Mouse (Mus musculus): Measurements from ENCODE around the gene Cdk18. TPM values are rescaled to one million over a fixed set of nuclear protein-coding genes. Genes with fewer than 3 reads are reported as not detected.

Gene Cdk18
- polyA plus RNA-seq, 1 experiment from 2014 or later = 0.69 TPM

- no peak overlapping the region for H3K4me2 ChIP-seq (ENCODE audit: low read length)
- peaks cover 14% of the 10 kb centered on the region for H3K4me1 ChIP-seq (ENCODE audit: control insufficient read depth, insufficient read depth, low read length)
- H3K36me3 ChIP-seq (ENCODE audit: control insufficient read depth, insufficient read depth, low read length) = no peaks in the 10 kb centered on the region
- H3K9me3 ChIP-seq (replicated peaks; ENCODE audit: control insufficient read depth, low read length) = no peaks in the 10 kb centered on the region
- DNase-seq (ENCODE audit: low spot score) (peak; percentile 86), ATAC-seq (peak; percentile 79)
- H3K27me3 ChIP-seq (replicated peaks; ENCODE audit: control insufficient read depth, insufficient read depth, low read length) = peaks cover 2% of the 10 kb centered on the region
- WGBS = 6% methylated on average over 2 of the region's 2 CpGs
- no peak overlapping the region for H3K27ac ChIP-seq (ENCODE audit: low read depth, low read length)
- H3K4me3 ChIP-seq (ENCODE audit: low read depth, low read length) = no peak overlapping the region
- no peak overlapping the region for H3K9ac ChIP-seq (ENCODE audit: low read length)
Observed at GRCm38 (mm10) chr1:132144223-132144622, 4.7 kb upstream of the Cdk18 start.

DNA sequence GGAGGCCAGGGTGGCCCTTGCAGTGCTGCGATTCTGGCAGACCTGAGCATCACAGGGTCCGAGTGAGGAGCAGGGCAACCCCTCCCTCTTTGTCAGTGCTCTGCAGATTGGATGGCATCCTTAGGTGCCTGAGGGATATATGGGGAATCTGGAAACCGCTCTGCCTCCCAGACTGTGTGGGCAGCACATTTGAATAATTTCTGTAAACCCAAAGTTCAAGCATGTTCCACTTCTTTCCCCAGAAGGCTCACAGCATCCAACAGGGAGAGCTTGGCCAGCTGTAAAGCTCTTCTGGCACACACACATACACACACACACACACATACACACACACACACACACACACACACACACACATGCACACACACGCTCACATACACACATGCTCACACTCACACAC lies 4.2 kb upstream of the Cdk18 start:
- ATAC-seq (no peak), DNase-seq (ENCODE audit: low spot score) (no peak)
- peaks cover 18% of the 10 kb centered on the region for H3K4me1 ChIP-seq (ENCODE audit: control insufficient read depth, insufficient read depth, low read length)
- no peak overlapping the region for H3K9ac ChIP-seq (ENCODE audit: low read length)
- H3K27ac ChIP-seq (ENCODE audit: low read depth, low read length) = 0 out of 2 replicates have a peak overlapping the region, but pooled peaks have one; percentile 5
- peaks cover 6% of the 10 kb centered on the region for H3K27me3 ChIP-seq (replicated peaks; ENCODE audit: control insufficient read depth, insufficient read depth, low read length)
- WGBS = 63% methylated on average over 4 of the region's 4 CpGs
- H3K36me3 ChIP-seq (ENCODE audit: control insufficient read depth, insufficient read depth, low read length) = no peaks in the 10 kb centered on the region
- no peaks in the 10 kb centered on the region for H3K9me3 ChIP-seq (replicated peaks; ENCODE audit: control insufficient read depth, low read length)
- H3K4me2 ChIP-seq (ENCODE audit: low read length) = no peak overlapping the region
- no peak overlapping the region for H3K4me3 ChIP-seq (ENCODE audit: low read depth, low read length)

DNA sequence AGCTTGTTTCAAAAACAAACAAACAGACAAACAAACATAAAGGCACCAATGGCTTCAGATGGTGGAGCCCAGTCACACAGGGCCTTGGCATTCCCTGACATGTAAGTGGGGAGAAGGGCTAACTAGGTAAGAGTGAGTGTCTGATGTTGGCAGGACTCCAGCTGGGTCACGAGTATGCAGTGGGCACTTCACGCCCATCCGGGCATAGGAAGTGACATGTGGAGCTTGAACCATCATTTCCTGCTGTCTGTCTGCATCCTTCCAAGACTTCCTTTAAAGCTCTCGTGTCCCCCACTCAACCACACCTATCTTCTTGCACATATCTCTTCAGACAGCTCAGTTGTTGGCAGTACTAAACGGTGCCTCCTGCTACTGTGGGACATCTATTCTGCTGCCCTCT lies 3.6 kb upstream of the Cdk18 start:
- Histone ChIP-seq H3K9me3 (replicated peaks; ENCODE audit: control insufficient read depth, low read length) (no peaks in the 10 kb centered on the region), H3K9ac (ENCODE audit: low read length) (no peak overlapping the region), H3K36me3 (ENCODE audit: control insufficient read depth, insufficient read depth, low read length) (no peaks in the 10 kb centered on the region), H3K4me1 (ENCODE audit: control insufficient read depth, insufficient read depth, low read length) (peaks cover 18% of the 10 kb centered on the region), H3K4me3 (ENCODE audit: low read depth, low read length) (no peak overlapping the region), H3K4me2 (ENCODE audit: low read length) (no peak overlapping the region), H3K27me3 (replicated peaks; ENCODE audit: control insufficient read depth, insufficient read depth, low read length) (peaks cover 6% of the 10 kb centered on the region), H3K27ac (ENCODE audit: low read depth, low read length) (0 out of 2 replicates have a peak overlapping the region, but pooled peaks have one; percentile 5)
- no peak for ATAC-seq
- WGBS = 84% methylated on average over 5 of the region's 5 CpGs
- no peak for DNase-seq (ENCODE audit: low spot score)

DNA sequence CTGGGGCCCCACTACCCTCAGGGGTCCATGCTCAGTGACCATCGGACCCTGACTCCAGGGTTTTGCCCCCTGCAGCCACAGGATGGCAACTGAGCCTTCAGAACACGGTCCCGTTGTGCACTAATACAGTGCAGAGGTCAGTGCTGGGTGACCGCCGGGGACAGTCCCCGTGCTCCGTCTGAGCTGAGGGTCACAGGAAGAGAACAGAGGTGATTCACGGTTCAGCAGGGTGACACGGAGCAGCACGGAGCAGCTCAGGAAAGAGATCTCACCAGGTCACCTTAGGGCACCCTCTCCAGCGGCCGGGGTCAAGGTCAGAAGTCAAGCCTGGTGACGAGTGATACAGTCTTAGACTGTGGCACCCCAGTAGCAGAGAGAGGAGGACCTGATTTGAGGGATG lies 2.3 kb upstream of the Cdk18 start:
- Histone ChIP-seq H3K4me2 (ENCODE audit: low read length) (no peak overlapping the region), H3K4me1 (ENCODE audit: control insufficient read depth, insufficient read depth, low read length) (peaks cover 18% of the 10 kb centered on the region), H3K4me3 (ENCODE audit: low read depth, low read length) (no peak overlapping the region), H3K9ac (ENCODE audit: low read length) (no peak overlapping the region), H3K9me3 (replicated peaks; ENCODE audit: control insufficient read depth, low read length) (no peaks in the 10 kb centered on the region), H3K27me3 (replicated peaks; ENCODE audit: control insufficient read depth, insufficient read depth, low read length) (peaks cover 6% of the 10 kb centered on the region), H3K27ac (ENCODE audit: low read depth, low read length) (no peak overlapping the region), H3K36me3 (ENCODE audit: control insufficient read depth, insufficient read depth, low read length) (no peaks in the 10 kb centered on the region)
- DNase-seq (ENCODE audit: low spot score) (no peak), ATAC-seq (no peak)
- WGBS = 85% methylated on average over 13 of the region's 13 CpGs

GRCm38 (mm10) chr1:132141166-132141565 lies 1.7 kb upstream of the Cdk18 start:
- Histone ChIP-seq H3K4me1 (ENCODE audit: control insufficient read depth, insufficient read depth, low read length) (peaks cover 18% of the 10 kb centered on the region), H3K27ac (ENCODE audit: low read depth, low read length) (no peak overlapping the region), H3K9ac (ENCODE audit: low read length) (no peak overlapping the region), H3K36me3 (ENCODE audit: control insufficient read depth, insufficient read depth, low read length) (no peaks in the 10 kb centered on the region), H3K27me3 (replicated peaks; ENCODE audit: control insufficient read depth, insufficient read depth, low read length) (peaks cover 6% of the 10 kb centered on the region), H3K4me2 (ENCODE audit: low read length) (no peak overlapping the region), H3K4me3 (ENCODE audit: low read depth, low read length) (no peak overlapping the region), H3K9me3 (replicated peaks; ENCODE audit: control insufficient read depth, low read length) (no peaks in the 10 kb centered on the region)
- WGBS = 73% methylated on average over 2 of the region's 2 CpGs
- no peak for DNase-seq (ENCODE audit: low spot score)
- ATAC-seq = no peak

- DNase-seq (ENCODE audit: low spot score) (no peak), ATAC-seq (no peak)
- 74% methylated on average over 4 of the region's 4 CpGs for WGBS
- Histone ChIP-seq H3K9me3 (replicated peaks; ENCODE audit: control insufficient read depth, low read length) (no peaks in the 10 kb centered on the region), H3K27me3 (replicated peaks; ENCODE audit: control insufficient read depth, insufficient read depth, low read length) (peaks cover 6% of the 10 kb centered on the region), H3K4me1 (ENCODE audit: control insufficient read depth, insufficient read depth, low read length) (peaks cover 18% of the 10 kb centered on the region), H3K9ac (ENCODE audit: low read length) (no peak overlapping the region), H3K36me3 (ENCODE audit: control insufficient read depth, insufficient read depth, low read length) (no peaks in the 10 kb centered on the region), H3K4me2 (ENCODE audit: low read length) (no peak overlapping the region), H3K4me3 (ENCODE audit: low read depth, low read length) (no peak overlapping the region), H3K27ac (ENCODE audit: low read depth, low read length) (no peak overlapping the region)
Observed at GRCm38 (mm10) chr1:132140574-132140973, 1.1 kb upstream of the Cdk18 start.

DNA sequence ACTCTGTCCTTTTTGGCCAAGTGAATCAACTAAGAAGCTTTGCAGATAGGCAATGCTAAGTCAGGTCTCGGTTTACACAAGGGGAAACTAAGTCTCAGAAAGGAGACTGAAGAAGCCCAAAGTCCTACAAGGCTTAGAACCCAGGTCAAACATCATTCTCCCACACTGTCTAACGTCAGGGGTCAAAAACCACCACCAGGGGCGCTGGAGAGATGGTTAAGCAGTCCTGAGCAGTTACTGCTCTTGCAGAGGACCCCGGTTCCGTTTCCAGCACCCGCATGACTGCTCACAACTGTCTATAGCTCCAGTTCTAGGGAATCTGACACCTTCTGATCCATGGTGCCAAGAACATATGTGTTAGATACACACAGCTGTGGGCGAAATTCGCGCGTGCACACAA lies 687 bp upstream of the Cdk18 start:
- Histone ChIP-seq H3K4me1 (ENCODE audit: control insufficient read depth, insufficient read depth, low read length) (peaks cover 18% of the 10 kb centered on the region), H3K36me3 (ENCODE audit: control insufficient read depth, insufficient read depth, low read length) (no peaks in the 10 kb centered on the region), H3K4me2 (ENCODE audit: low read length) (no peak overlapping the region), H3K4me3 (ENCODE audit: low read depth, low read length) (no peak overlapping the region), H3K9ac (ENCODE audit: low read length) (no peak overlapping the region), H3K27me3 (replicated peaks; ENCODE audit: control insufficient read depth, insufficient read depth, low read length) (peaks cover 6% of the 10 kb centered on the region), H3K9me3 (replicated peaks; ENCODE audit: control insufficient read depth, low read length) (no peaks in the 10 kb centered on the region), H3K27ac (ENCODE audit: low read depth, low read length) (no peak overlapping the region)
- 71% methylated on average over 10 of the region's 10 CpGs for whole genome bisulfite sequencing
- ATAC-seq (no peak), DNase-seq (ENCODE audit: low spot score) (no peak)

GRCm38 (mm10) chr1:132138576-132139415 lies 688 bp downstream of the Cdk18 start:
- no peaks in the 10 kb centered on the region for H3K9me3 ChIP-seq (replicated peaks; ENCODE audit: control insufficient read depth, low read length)
- ATAC-seq = no peak
- WGBS = 6% methylated on average over 35 of the region's 35 CpGs

DNA sequence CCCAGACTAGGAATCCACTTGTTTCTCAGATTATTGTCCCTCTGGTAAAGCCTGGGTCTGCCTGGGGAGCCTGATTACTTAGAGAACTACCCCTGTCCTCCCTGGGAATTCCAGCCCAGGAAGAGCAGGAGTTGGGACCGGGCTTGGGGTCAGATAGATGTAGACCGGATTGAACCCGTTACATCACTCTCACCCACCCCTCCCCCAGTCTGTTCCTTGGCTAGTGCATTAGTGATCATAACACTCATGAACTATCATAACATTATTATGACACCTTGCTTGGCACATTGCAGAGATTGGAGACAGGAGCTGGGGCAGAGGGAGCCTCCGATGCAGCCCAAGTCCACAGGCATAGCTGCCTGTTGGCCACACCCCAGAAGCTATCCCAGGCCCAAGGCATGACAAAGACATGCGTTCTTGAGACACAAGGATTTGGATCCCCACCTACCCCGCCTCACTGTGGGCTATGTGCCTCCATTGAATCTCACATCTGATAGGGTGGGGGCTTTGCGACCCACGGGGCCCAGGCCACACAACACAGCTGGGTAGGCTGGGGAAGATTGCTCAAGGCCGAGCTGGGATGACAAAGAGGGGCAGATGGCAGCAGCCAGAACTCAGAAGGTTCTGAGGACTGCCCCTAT lies 1.4 kb downstream of the Cdk18 start:
- peaks cover 6% of the 10 kb centered on the region for H3K27me3 ChIP-seq (replicated peaks; ENCODE audit: control insufficient read depth, insufficient read depth, low read length)
- 63% methylated on average over 9 of the region's 9 CpGs for WGBS

More at GRCm38 (mm10) chr1:132138576-132139415, 688 bp downstream of the Cdk18 start:
- peak overlapping the region; percentile 43 for H3K4me3 ChIP-seq (ENCODE audit: low read depth, low read length)
- H3K27ac ChIP-seq (ENCODE audit: low read depth, low read length) = no peak overlapping the region
- H3K36me3 ChIP-seq (ENCODE audit: control insufficient read depth, insufficient read depth, low read length) = no peaks in the 10 kb centered on the region
- H3K4me2 ChIP-seq (ENCODE audit: low read length) = peak overlapping the region; percentile 95
- peaks cover 6% of the 10 kb centered on the region for H3K27me3 ChIP-seq (replicated peaks; ENCODE audit: control insufficient read depth, insufficient read depth, low read length)
- H3K4me1 ChIP-seq (ENCODE audit: control insufficient read depth, insufficient read depth, low read length) = peaks cover 11% of the 10 kb centered on the region
- no peak for DNase-seq (ENCODE audit: low spot score)
- H3K9ac ChIP-seq (ENCODE audit: low read length) = peak overlapping the region; percentile 63

More for the DNA sequence above, 1.4 kb downstream of the Cdk18 start:
- no peaks in the 10 kb centered on the region for H3K36me3 ChIP-seq (ENCODE audit: control insufficient read depth, insufficient read depth, low read length)
- H3K9me3 ChIP-seq (replicated peaks; ENCODE audit: control insufficient read depth, low read length) = no peaks in the 10 kb centered on the region
- ATAC-seq (no peak; the same call in 1 of the 2 replicates), DNase-seq (ENCODE audit: low spot score) (no peak)
- no peak overlapping the region for H3K9ac ChIP-seq (ENCODE audit: low read length)
- H3K4me2 ChIP-seq (ENCODE audit: low read length) = no peak overlapping the region
- peaks cover 7% of the 10 kb centered on the region for H3K4me1 ChIP-seq (ENCODE audit: control insufficient read depth, insufficient read depth, low read length)
- H3K27ac ChIP-seq (ENCODE audit: low read depth, low read length) = no peak overlapping the region
- no peak overlapping the region for H3K4me3 ChIP-seq (ENCODE audit: low read depth, low read length)
